Mouse (Mus musculus) myocyte (in vitro differentiated cells): ENCODE results near the gene Vangl1.

Source experiments
- POLR2A ChIP-seq: IDR thresholded peaks from one replicate; pipeline ENCODE4 v1.6.1; 2011; ENCODE audit warnings: low read depth, mild to moderate bottlenecking, control low read depth, moderate library complexity; ENCODE audit not compliant: insufficient read length
- TCF12 ChIP-seq: IDR thresholded peaks from one replicate; pipeline ENCODE4 v1.6.1; 2011; ENCODE audit warnings: mild to moderate bottlenecking, control low read depth; ENCODE audit not compliant: poor library complexity, insufficient read depth, severe bottlenecking
- USF1 ChIP-seq: IDR thresholded peaks from one replicate; pipeline ENCODE4 v1.6.1; 2011; ENCODE audit warnings: low read depth, mild to moderate bottlenecking, control low read depth, moderate library complexity

GRCm38 (mm10) chr3:102191575-102191974 is 12.9 kb downstream of the Vangl1 start:
- TF ChIP-seq POLR2A (no peak), USF1 (no peak), TCF12 (no peak)
